Mouse (Mus musculus) bone marrow, adult 2 months (tissue): ENCODE measurements around the gene Gm12216.

Experiments
- CTCF ChIP-seq: fragments of 200-500 bp; IDR thresholded peaks from 2 replicates; pipeline ENCODE4 v1.5.1; 2011; ENCODE audit warnings: low read length, control low read depth; ENCODE audit not compliant: control insufficient read depth, insufficient read depth
- POLR2A ChIP-seq: fragments of 200-500 bp; IDR thresholded peaks from 2 replicates; pipeline ENCODE4 v1.6.1; 2011; ENCODE audit warnings: low read depth, mild to moderate bottlenecking, control low read depth, low read length, borderline replicate concordance; ENCODE audit not compliant: control insufficient read depth

GRCm38 (mm10) chr11:53737573-53737946 is 121.5 kb downstream of the Gm12216 start:
- peak; percentile 48 for TF ChIP-seq CTCF
- no peak for TF ChIP-seq POLR2A
